Mouse (Mus musculus) hindbrain, embryonic 10.5 days (tissue): ENCODE data around the gene Pcdh8. TPM values are rescaled to one million over a fixed set of nuclear protein-coding genes. Genes with fewer than 3 reads are reported as not detected.

ENCODE experiments used
- DNase-seq: peaks from one replicate; pipeline ENCODE4 v3.0.0-alpha.2; 2017; ENCODE audit warnings: low spot score
- H3K27ac ChIP-seq: fragments of 300-500 bp; sonication (generic); 2 replicates; pipeline ENCODE4 v1.5.1; 2016; ENCODE audit warnings: mild to moderate bottlenecking, moderate library complexity
- H3K27me3 ChIP-seq: fragments of 300-500 bp; sonication (generic); 2 replicates; pipeline ENCODE4 v1.6.1; 2016; ENCODE audit warnings: mild to moderate bottlenecking; ENCODE audit not compliant: poor library complexity, insufficient read depth, severe bottlenecking
- H3K36me3 ChIP-seq: fragments of 300-500 bp; sonication (generic); 2 replicates; pipeline ENCODE4 v1.6.1; 2016; ENCODE audit warnings: mild to moderate bottlenecking, moderate library complexity
- H3K4me1 ChIP-seq: fragments of 300-500 bp; sonication (generic); replicated peaks from 2 replicates; pipeline ENCODE4 v1.6.1; 2016; ENCODE audit warnings: mild to moderate bottlenecking
- H3K4me3 ChIP-seq: fragments of 300-500 bp; sonication (generic); 2 replicates; pipeline ENCODE4 v1.5.1; 2016; ENCODE audit warnings: mild to moderate bottlenecking, moderate library complexity
- H3K9me3 ChIP-seq: fragments of 300-500 bp; sonication (generic); 2 replicates; pipeline ENCODE4 v1.6.1; 2016; ENCODE audit warnings: mild to moderate bottlenecking, moderate library complexity
- WGBS: fragments of 180-500 bp; shearing (Covaris S2); methylation state at CpG from one replicate; pipeline ENCODE4 v1.1.7; 2016; 5-methylcytosine and 5-hydroxymethylcytosine counted together
- polyA plus RNA-seq: library from polyadenylated mRNA; unstranded; fragments of >200 nt; fragmentation: Nextera tagmentation; extraction: Ambion mirVana; gene quantifications from 2 replicates; pipeline ENCODE4 v1.2.1, GENCODE M21; 2016

The Pcdh8 gene
- polyA plus RNA-seq, result 33.1 and 41.3 TPM in 2 replicates

DNA sequence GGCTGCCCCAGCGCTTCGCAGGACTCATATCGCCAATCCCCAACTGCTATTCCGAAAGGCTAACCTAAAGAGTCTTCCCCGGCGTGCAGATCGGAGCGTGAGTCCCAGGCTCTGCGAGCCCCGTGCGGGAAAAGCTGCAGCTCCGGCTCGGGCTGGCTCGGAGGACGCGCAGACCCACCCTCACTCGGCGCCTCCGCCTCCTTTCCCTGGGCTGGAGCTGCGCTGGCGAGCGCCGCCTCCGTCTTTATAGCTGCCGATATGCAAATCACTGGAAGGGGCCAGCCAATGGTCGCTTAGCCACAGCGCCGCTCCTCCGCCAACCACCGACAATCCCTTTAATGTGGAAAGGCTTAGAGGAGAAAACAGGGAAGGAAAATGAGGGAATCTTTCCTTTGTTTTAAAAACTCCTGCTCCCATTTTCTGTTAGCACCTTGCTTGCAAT lies at the start of gene Pcdh8:
TSS of gene Pcdh8 (minus strand) at position 219 of the 442 bp plus-strand sequence.
- H3K27me3 ChIP-seq, result peaks cover 90% of the 10 kb centered on the region
- peaks cover 78% of the 10 kb centered on the region for H3K4me1 ChIP-seq

DNA sequence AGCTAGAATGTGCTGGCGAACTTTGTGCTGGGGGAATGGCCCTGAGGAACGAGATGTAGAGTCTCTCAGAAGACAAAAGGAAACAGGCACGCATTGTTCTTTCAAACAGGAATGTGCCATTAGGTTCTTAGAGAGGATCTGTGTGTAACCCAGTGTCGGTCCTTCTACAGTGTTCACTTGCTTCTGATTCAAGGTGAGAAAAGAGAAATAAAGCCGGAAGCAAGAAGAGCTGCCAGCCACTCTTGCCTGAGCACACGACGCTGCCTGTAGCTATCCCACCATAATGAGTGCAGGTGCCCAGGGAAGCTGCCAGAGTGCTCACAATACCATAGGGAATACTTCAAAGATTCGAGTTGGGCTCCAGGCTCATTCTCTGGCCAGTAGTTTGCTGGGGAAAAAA lies 43.6 kb upstream of the Pcdh8 start:
- WGBS, result 65% methylated on average over 8 of the region's 8 CpGs
- Histone ChIP-seq H3K36me3 (no peaks in the 10 kb centered on the region), H3K9me3 (no peaks in the 10 kb centered on the region), H3K4me1 (peaks cover 21% of the 10 kb centered on the region), H3K27me3 (no peaks in the 10 kb centered on the region), H3K27ac (no peak overlapping the region), H3K4me3 (no peak overlapping the region)
- no peak for DNase-seq

More for the DNA sequence above, at the start of gene Pcdh8:
- peak; percentile 95 for DNase-seq
- peak within 1 kb of the TSS; percentile 69 for H3K4me3 ChIP-seq
- H3K9me3 ChIP-seq, result no peaks in the 10 kb centered on the region
- WGBS, result under 1% methylated on average over 30 of the region's 30 CpGs
- H3K36me3 ChIP-seq, result peaks cover 30% of the 10 kb centered on the region
- H3K27ac ChIP-seq, result peak within 1 kb of the TSS; percentile 85

DNA sequence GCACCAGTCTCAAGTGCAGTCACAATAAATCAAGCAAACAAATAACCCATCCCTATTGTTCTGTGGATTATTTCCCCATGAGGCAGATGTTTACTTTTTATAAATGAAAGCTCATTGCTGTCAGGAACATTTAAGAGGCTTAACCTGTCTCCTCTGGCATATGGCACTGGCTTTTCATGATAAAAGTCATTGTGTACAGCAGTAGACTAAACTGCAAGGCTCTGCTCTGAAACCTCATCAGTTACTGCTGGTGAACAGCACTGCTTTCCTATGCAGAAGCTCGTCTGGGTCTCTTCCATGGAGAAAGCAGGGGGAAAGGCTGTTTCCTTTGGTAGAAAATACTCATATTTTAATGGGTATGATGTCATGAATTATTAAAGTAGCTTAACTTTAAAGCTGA lies 43.0 kb upstream of the Pcdh8 start:
- DNase-seq, result no peak
- Histone ChIP-seq H3K4me1 (peaks cover 23% of the 10 kb centered on the region), H3K27ac (no peak overlapping the region), H3K27me3 (no peaks in the 10 kb centered on the region), H3K4me3 (no peak overlapping the region), H3K9me3 (no peaks in the 10 kb centered on the region), H3K36me3 (no peaks in the 10 kb centered on the region)
- 58% methylated on average over 1 of the region's 1 CpGs for WGBS

DNA sequence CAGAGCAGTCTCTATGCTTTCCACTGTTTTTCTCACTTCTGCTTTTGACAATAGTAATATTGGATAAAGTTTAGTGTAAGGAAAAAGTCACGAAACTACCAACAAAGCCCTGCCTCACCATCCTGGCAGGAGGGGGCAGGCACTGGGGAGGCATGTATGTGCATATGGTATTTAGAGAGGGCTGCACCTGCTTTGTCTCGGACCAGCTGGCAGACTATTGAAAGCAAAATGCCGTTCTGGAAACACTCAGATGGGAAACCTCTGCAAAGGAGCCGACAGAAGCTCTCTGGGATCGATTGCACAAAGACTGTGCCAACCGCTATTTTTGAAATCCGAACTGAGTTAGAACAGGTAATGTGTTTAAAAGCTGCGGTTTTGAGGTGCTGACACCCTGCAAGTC lies 22.1 kb upstream of the Pcdh8 start:
- H3K4me1 ChIP-seq, result no peaks in the 10 kb centered on the region
- no peaks in the 10 kb centered on the region for H3K27me3 ChIP-seq
- H3K36me3 ChIP-seq, result no peaks in the 10 kb centered on the region
- WGBS, result 83% methylated on average over 8 of the region's 8 CpGs
- no peak overlapping the region for H3K27ac ChIP-seq
- H3K4me3 ChIP-seq, result no peak overlapping the region
- no peak for DNase-seq
- 0 out of 2 replicates have a peak, but pooled peaks cover 3% of the 10 kb centered on the region for H3K9me3 ChIP-seq

DNA sequence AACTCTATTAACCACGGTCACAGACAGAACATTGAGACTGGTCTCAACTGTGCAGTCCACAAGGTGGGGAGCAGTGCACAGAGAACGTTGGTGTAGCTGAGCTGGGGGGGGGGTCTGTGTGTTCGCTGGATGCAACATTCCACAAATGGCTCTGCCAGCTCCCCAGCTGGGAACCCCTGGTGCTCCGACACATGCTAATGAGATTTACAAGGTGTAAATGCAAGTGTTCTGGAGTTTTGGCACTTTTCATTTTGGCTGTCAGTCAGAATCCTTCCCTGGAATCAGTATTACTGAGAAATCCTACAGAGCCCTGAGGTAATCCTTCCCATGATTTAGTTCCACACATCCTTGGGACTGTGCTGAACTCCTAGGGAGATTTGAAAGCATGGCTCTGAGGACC lies 18.4 kb upstream of the Pcdh8 start:
- DNase-seq, result no peak
- Histone ChIP-seq H3K4me1 (no peaks in the 10 kb centered on the region), H3K27me3 (no peaks in the 10 kb centered on the region), H3K36me3 (no peaks in the 10 kb centered on the region), H3K27ac (no peak overlapping the region; the same call in 1 of the 2 replicates), H3K9me3 (no peaks in the 10 kb centered on the region), H3K4me3 (no peak overlapping the region)
- 43% methylated on average over 4 of the region's 4 CpGs for WGBS

DNA sequence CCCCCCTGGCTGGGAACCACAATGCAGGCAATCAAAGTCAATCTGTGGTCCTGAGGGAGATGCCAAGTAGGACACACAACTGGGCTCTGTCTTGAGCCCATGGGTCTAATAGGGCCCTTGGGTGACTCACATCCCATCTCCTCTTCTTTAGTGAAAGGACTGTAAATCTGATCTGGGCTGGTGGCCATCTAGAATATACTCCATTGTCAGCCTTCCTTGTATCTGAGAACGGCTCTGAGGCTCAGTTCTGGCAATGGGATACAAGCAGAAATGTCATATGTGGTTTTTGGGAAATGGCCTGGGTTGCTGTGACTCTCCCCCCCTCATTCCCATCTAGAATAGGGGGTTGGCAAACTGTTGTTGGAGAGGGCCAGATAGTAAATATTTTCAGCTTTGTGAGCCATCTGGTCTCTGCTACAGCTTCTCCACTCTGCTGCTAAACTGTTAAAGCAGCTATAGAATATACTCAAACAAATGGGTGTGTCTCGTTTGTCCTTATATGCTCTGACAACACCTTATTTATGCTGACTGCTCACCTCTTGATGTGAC lies 17.6 kb upstream of the Pcdh8 start:
- DNase-seq, result no peak
- Histone ChIP-seq H3K4me3 (no peak overlapping the region), H3K9me3 (no peaks in the 10 kb centered on the region), H3K27ac (no peak overlapping the region), H3K4me1 (no peaks in the 10 kb centered on the region), H3K27me3 (no peaks in the 10 kb centered on the region), H3K36me3 (no peaks in the 10 kb centered on the region)
- WGBS, result 83% methylated on average over 2 of the region's 2 CpGs

DNA sequence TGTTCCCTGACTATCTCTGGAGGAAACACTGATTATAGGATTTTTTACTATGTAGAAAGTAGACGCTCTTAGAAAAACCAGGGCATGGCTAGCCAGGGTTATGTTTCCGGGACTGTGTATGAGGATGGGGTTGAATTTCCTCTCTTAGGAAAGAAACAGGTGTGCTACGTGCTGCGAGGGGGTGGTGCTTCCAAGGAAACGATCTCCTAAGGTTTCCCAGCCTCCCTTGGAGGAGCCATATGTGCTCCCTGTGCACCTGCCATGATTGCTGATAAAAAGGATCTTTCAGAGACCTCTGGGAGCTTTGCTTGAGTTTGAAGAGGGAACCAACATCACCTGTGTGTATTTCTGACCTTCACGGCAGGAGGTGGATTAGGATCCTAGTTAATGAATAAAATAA lies 16.8 kb upstream of the Pcdh8 start:
- Histone ChIP-seq H3K4me3 (no peak overlapping the region), H3K9me3 (no peaks in the 10 kb centered on the region), H3K27me3 (no peaks in the 10 kb centered on the region), H3K36me3 (no peaks in the 10 kb centered on the region), H3K4me1 (no peaks in the 10 kb centered on the region), H3K27ac (no peak overlapping the region)
- WGBS, result 92% methylated on average over 6 of the region's 6 CpGs
- DNase-seq, result no peak

DNA sequence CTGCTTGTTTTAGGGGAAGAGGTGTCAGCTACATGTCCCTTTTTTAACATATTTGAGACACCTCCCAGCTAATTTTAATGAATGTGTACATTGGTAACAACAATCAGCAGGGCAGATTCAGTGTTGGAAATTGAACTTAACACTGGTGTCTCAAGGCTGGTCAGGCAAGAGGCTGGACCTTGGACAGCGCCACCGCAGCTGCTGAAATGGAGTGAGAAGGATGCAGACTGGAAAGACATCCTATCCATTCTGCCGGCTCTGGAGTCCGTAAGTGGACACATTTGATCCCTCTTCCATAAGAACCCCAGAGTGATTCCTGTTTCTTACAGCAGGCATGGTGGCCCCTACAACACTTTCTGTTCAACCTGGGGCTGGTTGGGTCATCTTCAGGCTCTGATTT lies 14.3 kb upstream of the Pcdh8 start:
- peaks cover 23% of the 10 kb centered on the region for H3K4me1 ChIP-seq
- no peaks in the 10 kb centered on the region for H3K27me3 ChIP-seq
- H3K9me3 ChIP-seq, result no peaks in the 10 kb centered on the region
- H3K36me3 ChIP-seq, result no peaks in the 10 kb centered on the region
- no peak overlapping the region for H3K4me3 ChIP-seq
- peak; percentile 36 for DNase-seq
- 44% methylated on average over 4 of the region's 4 CpGs for WGBS
- no peak overlapping the region for H3K27ac ChIP-seq

DNA sequence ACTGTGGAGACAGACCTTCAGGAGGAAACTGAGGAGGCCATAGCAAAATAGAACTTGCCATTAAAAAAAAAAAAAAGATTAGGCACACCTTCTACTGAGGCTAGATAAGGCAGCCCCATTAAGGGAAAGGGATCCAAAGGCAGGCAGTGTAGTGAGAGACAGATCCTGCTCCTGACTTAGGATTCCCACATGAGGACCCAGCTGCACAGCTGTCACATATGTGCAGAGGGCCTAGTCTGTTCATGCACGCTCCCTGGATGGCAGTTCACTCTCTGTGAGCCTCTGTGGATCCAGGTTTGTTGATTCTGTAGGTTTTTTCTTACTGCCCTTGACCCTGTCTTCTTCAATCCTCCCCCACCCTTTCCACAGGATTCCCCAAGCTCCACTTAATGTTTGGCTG lies 9.8 kb upstream of the Pcdh8 start:
- Histone ChIP-seq H3K27ac (peak overlapping the region; percentile 73), H3K36me3 (no peaks in the 10 kb centered on the region), H3K27me3 (peaks cover 1% of the 10 kb centered on the region; the same call in 1 of the 2 replicates), H3K4me1 (peaks cover 44% of the 10 kb centered on the region), H3K4me3 (no peak overlapping the region), H3K9me3 (no peaks in the 10 kb centered on the region)
- DNase-seq, result peak; percentile 23
- WGBS, result 42% methylated on average over 1 of the region's 1 CpGs

DNA sequence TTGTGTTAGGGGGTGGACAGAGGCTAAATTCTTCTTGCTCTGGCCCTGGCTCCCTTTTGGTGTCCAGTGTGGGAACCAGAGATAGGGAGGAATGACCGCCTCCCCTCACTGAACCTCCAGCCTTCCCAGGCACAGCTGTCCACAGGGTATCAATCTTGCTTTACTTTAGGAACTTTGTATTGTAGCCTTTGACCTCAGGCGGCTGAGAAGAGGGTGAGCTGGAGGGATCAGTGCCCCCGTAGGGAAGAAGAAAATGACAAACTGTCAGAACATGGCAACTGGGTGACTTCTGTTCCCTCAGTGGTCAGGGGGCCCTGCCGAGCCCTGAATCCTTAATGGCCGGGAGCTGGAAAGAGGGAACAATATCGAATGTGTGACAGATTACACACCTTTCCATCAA lies 9.2 kb upstream of the Pcdh8 start:
- no peaks in the 10 kb centered on the region for H3K9me3 ChIP-seq
- DNase-seq, result peak; percentile 65
- peaks cover 7% of the 10 kb centered on the region for H3K27me3 ChIP-seq
- H3K4me1 ChIP-seq, result peaks cover 45% of the 10 kb centered on the region
- peak overlapping the region; percentile 75 for H3K27ac ChIP-seq
- H3K4me3 ChIP-seq, result no peak overlapping the region
- 19% methylated on average over 6 of the region's 6 CpGs for WGBS
- no peaks in the 10 kb centered on the region for H3K36me3 ChIP-seq

DNA sequence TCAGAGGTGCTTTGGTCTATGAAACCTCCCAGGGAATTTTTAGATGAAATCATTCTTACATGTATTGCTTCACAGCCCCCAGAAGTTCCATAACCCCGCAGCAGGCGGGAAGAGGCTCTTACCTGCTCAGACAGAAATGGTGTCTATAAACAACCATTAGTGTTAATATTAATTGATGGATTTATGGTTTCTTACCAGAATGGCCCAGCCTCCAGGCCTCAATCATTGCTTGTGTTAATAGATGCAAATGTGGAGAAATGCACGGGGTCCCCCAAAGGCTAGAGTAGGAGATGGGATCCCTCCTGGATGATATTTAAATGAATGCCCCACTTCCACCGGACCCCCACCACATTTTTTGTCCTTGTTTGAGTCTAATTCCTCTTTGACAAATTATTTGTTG lies 8.7 kb upstream of the Pcdh8 start:
- WGBS, result 52% methylated on average over 4 of the region's 4 CpGs
- Histone ChIP-seq H3K36me3 (no peaks in the 10 kb centered on the region), H3K27ac (peak overlapping the region; percentile 75), H3K4me3 (no peak overlapping the region), H3K27me3 (peaks cover 12% of the 10 kb centered on the region), H3K4me1 (peaks cover 50% of the 10 kb centered on the region), H3K9me3 (no peaks in the 10 kb centered on the region)
- DNase-seq, result no peak

DNA sequence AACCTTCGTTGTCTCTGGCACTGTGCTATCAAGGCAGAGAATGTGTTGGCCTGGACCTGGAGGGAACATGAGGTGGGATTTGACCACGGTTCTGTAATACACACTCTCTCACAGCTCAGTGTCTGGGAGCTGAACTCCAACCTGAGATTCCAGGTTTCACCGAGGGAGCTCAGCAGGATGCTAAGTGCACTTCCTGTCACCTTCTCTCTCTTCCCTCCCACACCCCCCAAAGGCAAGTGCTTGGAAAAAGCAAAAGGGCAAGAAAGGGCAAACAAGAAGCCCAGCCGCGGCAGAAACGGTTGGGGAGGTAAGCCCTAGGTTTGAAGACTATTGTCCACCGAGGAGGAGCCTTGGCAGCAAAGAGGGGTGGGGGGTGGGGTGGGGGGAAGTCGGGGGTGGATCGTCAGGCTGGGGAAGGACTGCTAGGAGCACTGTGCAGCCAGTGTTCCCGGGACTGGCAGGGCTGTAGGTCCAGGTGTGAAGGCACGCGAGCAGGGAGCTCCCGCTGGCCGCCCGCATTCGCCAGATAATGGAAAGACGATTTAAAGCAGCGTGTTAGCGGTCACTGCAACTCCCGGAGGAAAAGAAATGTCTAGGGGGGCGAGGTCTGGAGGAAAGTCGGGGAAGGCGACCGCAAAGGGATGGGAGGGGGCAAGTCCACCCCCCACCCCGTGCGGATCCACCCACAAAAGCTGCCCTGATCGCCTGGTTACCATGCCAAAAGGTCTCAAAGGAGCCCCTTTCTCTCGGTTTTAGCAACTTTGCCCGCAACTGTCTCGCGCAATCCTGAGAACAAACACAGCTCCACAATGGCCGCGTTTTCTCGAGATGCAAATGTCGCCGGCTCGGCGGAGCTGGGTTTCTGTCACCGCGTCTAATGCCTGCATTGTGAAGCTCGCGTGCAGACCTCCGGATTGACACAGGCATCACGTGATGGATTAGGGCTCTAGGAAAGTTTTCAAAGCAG lies 2.6 kb upstream of the Pcdh8 start:
- peak overlapping the region; percentile 69 for H3K4me3 ChIP-seq
- peaks cover 66% of the 10 kb centered on the region for H3K4me1 ChIP-seq
- peak; percentile 86 for DNase-seq
- peaks cover 66% of the 10 kb centered on the region for H3K27me3 ChIP-seq
- peaks cover 9% of the 10 kb centered on the region for H3K36me3 ChIP-seq
- WGBS, result under 1% methylated on average over 44 of the region's 44 CpGs
- H3K27ac ChIP-seq, result peak overlapping the region; percentile 92
- H3K9me3 ChIP-seq, result no peaks in the 10 kb centered on the region
